25 mouse cellular contexts compared by ENCODE assay signal in the genomic region with DNA sequence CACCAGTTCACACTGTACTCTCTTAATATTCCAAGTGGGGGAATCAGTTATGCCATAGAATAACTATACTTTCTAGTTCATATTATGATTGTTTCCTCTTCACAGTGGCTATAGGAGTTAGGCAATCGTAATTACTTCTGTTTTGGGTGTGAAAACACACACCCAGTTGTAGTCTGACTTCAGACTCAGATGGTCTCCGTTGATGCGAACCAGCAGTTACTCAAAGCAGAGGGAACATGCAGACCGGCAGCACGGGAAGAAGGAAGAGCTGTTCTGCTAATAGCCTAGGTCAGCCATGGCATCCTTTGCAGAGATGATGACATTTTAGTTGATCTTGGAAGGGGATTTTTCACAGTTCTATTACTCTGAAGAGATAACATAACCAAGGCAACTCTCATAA. TPM values are rescaled to one million over a fixed set of nuclear protein-coding genes. Genes with fewer than 3 reads are reported as not detected.
DNase-seq lines count a peak whose midpoint lies in the region; ATAC-seq and TF ChIP-seq lines count a peak whose summit lies in the region.
"Had no signal": no experiment of that assay in that cellular context is flagged by ENCODE, and none has a peak within 500 bp of the region (broad histone marks: within the 10 kb centered on the region; RNA-seq: fewer than 3 reads in every experiment).

No protein-coding gene starts in this region.

- no peak overlapping the region for H3K4me3 ChIP-seq in ES-Bruce4 (ENCODE audit: low read depth, low read length)
- H3K4me3 ChIP-seq: embryonic facial prominence, embryonic 10.5 days; embryonic facial prominence, embryonic 12.5 days; forebrain, embryonic 13.5 days; forebrain, embryonic 15.5 days had no signal

- no peaks in the 10 kb centered on the region for H3K9me3 ChIP-seq in ES-Bruce4 (replicated peaks; ENCODE audit: control insufficient read depth, insufficient read depth, low read length, poor library complexity, severe bottlenecking)
- H3K9me3 ChIP-seq: embryonic facial prominence, embryonic 10.5 days; embryonic facial prominence, embryonic 12.5 days; forebrain, embryonic 13.5 days; forebrain, embryonic 15.5 days had no signal

- no peak for TF ChIP-seq POLR2A in ES-Bruce4 (IDR thresholded peaks at IDR 0.05; ENCODE audit: insufficient read depth, low read length)

- peaks cover 1% of the 10 kb centered on the region for H3K4me1 ChIP-seq in ES-Bruce4 (ENCODE audit: control insufficient read depth, insufficient read depth, low read length)
- H3K4me1 ChIP-seq: embryonic facial prominence, embryonic 10.5 days; embryonic facial prominence, embryonic 12.5 days; forebrain, embryonic 13.5 days; forebrain, embryonic 15.5 days had no signal

- H3K27ac ChIP-seq in ES-Bruce4 (ENCODE audit: insufficient read depth, low read length) = peak overlapping the region; percentile 1; the same call in 1 of the 2 replicates
- H3K27ac ChIP-seq: embryonic facial prominence, embryonic 10.5 days; embryonic facial prominence, embryonic 12.5 days; forebrain, embryonic 13.5 days; forebrain, embryonic 15.5 days had no signal

- no peak for TF ChIP-seq CTCF in ES-Bruce4 (IDR thresholded peaks at IDR 0.05; ENCODE audit: low read depth, low read length)

- no peak overlapping the region for H3K9ac ChIP-seq in ES-Bruce4 (ENCODE audit: low read depth, poor library complexity, severe bottlenecking)
- H3K9ac ChIP-seq: embryonic facial prominence, embryonic 12.5 days; forebrain, embryonic 13.5 days; forebrain, embryonic 15.5 days; forebrain, postnatal 0 days had no signal

- no peak for TF ChIP-seq EP300 in ES-Bruce4 (IDR thresholded peaks at IDR 0.05; ENCODE audit: insufficient read depth, low read depth, low read length)

- 0 out of 2 replicates have a peak, but pooled peaks cover 2% of the 10 kb centered on the region for H3K36me3 ChIP-seq in ES-Bruce4 (ENCODE audit: control insufficient read depth, insufficient read depth, low read length, poor library complexity, severe bottlenecking)
- H3K36me3 ChIP-seq: embryonic facial prominence, embryonic 10.5 days; embryonic facial prominence, embryonic 12.5 days; forebrain, embryonic 15.5 days had no signal

- peak; percentile 66 for DNase-seq in heart, adult 11 months
- DNase-seq in heart, adult 8-10 months (ENCODE audit: low spot score) = no peak
- no peak for DNase-seq in adipocyte (ENCODE audit: low spot score)
- no peak for DNase-seq in layer of hippocampus, adult 9-11 months
- no peak for DNase-seq in adrenal gland, postnatal 4 days (ENCODE audit: low spot score in 2 of 2)
- DNase-seq: adrenal gland, adult 8-10 months; adrenal gland, postnatal 14 days; adrenal gland, postnatal 36 days; B cell, adult 2 months; cerebellum, adult 11-12 months; cerebellum, adult 2 months; cerebellum, adult 9-10 months; cerebellum, postnatal 10 days; cerebellum, postnatal 25 days; forebrain, postnatal 0 days had no signal

- ATAC-seq in granulocyte monocyte progenitor cell, adult 5-6 weeks (replicated peaks; ENCODE audit: poor library complexity, severe bottlenecking) = peak; percentile 42
- ATAC-seq in megakaryocyte progenitor cell, adult 5-6 weeks (replicated peaks; ENCODE audit: poor library complexity) = 0 out of 2 replicates have a peak, but pooled peaks have one; percentile 11
- ATAC-seq: CD4-positive, CD25-positive, alpha-beta regulatory T cell, adult 4 months; forebrain, embryonic 13.5 days; forebrain, embryonic 15.5 days; forebrain, postnatal 0 days had no signal

- no peaks in the 10 kb centered on the region for H3K27me3 ChIP-seq in ES-Bruce4 (ENCODE audit: control insufficient read depth, insufficient read depth, low read length, poor library complexity, severe bottlenecking)
- H3K27me3 ChIP-seq: CH12.LX; embryonic facial prominence, embryonic 12.5 days; forebrain, embryonic 13.5 days; forebrain, embryonic 15.5 days had no signal

RNA-seq across cellular contexts. Expression of gene Toe1, which starts 38.9 kb away (rescaled TPM):
- total RNA-seq in heart, adult 8-10 months (2022) = 1 to 10 TPM; 4.2 to 8.2 (median 5.4) TPM
- polyA plus RNA-seq in ES-Bruce4 (2011; ENCODE audit: insufficient read depth, insufficient read length, low read depth, missing spikeins) = 14.9 and 19.2 TPM in 2 replicates
- total RNA-seq in granulocyte monocyte progenitor cell, adult 5-6 weeks (2014; fragmentation: Nextera tagmentation) = 23.3 and 24.4 TPM in 2 replicates
- 39.7 and 58.6 TPM in 2 replicates for total RNA-seq in granulocyte monocyte progenitor cell, adult 5-6 weeks (2017)
- total RNA-seq in megakaryocyte progenitor cell, adult 5-6 weeks (2015) = 17.4 and 18.2 TPM in 2 replicates
- total RNA-seq in megakaryocyte progenitor cell, adult 5-6 weeks (2017) = 33.9 and 42.0 TPM in 2 replicates
- total RNA-seq in adrenal gland, postnatal 4 days (2021) = 10 to 100 TPM; 25.1 to 28.3 TPM

RNA-seq across cellular contexts. Expression of gene Mutyh, which starts 39.0 kb away (rescaled TPM):
- total RNA-seq in heart, adult 8-10 months (2022) = 1 to 10 TPM in 3 of 4 experiments, under 1 TPM in 1; 0.95 to 1.3 (median 1.1) TPM
- polyA plus RNA-seq in ES-Bruce4 (2011; ENCODE audit: insufficient read depth, insufficient read length, low read depth, missing spikeins) = 23.6 and 30.0 TPM in 2 replicates
- total RNA-seq in granulocyte monocyte progenitor cell, adult 5-6 weeks (2014; fragmentation: Nextera tagmentation) = 13.0 and 17.2 TPM in 2 replicates
- 4.5 and 5.8 TPM in 2 replicates for total RNA-seq in granulocyte monocyte progenitor cell, adult 5-6 weeks (2017)
- 10.7 and 13.3 TPM in 2 replicates for total RNA-seq in megakaryocyte progenitor cell, adult 5-6 weeks (2015)
- 5.2 and 8.4 TPM in 2 replicates for total RNA-seq in megakaryocyte progenitor cell, adult 5-6 weeks (2017)
- total RNA-seq in adrenal gland, postnatal 4 days (2021) = 10 to 100 TPM; 10.0 to 10.4 TPM

RNA-seq across cellular contexts. Expression of gene Tesk2, which starts 47.8 kb away (rescaled TPM):
- total RNA-seq in heart, adult 8-10 months (2022) = 1 to 10 TPM; 1.6 to 3.3 (median 2.3) TPM
- 20.6 and 21.9 TPM in 2 replicates for polyA plus RNA-seq in ES-Bruce4 (2011; ENCODE audit: insufficient read depth, insufficient read length, low read depth, missing spikeins)
- 7.3 and 9.3 TPM in 2 replicates for total RNA-seq in granulocyte monocyte progenitor cell, adult 5-6 weeks (2014; fragmentation: Nextera tagmentation)
- 7.3 and 11.1 TPM in 2 replicates for total RNA-seq in granulocyte monocyte progenitor cell, adult 5-6 weeks (2017)
- 9.2 and 12.6 TPM in 2 replicates for total RNA-seq in megakaryocyte progenitor cell, adult 5-6 weeks (2015)
- total RNA-seq in megakaryocyte progenitor cell, adult 5-6 weeks (2017) = 6.7 and 7.1 TPM in 2 replicates
- total RNA-seq in adrenal gland, postnatal 4 days (2021) = 1 to 10 TPM; 7.0 to 7.4 TPM

RNA-seq across cellular contexts. Expression of gene Hpdl, which starts 53.0 kb away (rescaled TPM):
- 1 to 10 TPM; 2.9 to 6.1 (median 3.9) TPM for total RNA-seq in heart, adult 8-10 months (2022)
- 3.9 and 4.2 TPM in 2 replicates for polyA plus RNA-seq in ES-Bruce4 (2011; ENCODE audit: insufficient read depth, insufficient read length, low read depth, missing spikeins)
- not detected in 2 replicates for total RNA-seq in granulocyte monocyte progenitor cell, adult 5-6 weeks (2014; fragmentation: Nextera tagmentation)
- total RNA-seq in granulocyte monocyte progenitor cell, adult 5-6 weeks (2017) = 0.62 and 0.78 TPM in 2 replicates
- 0.10 TPM in 1 of 2 replicates, not detected in the other for total RNA-seq in megakaryocyte progenitor cell, adult 5-6 weeks (2015)
- total RNA-seq in megakaryocyte progenitor cell, adult 5-6 weeks (2017) = 0.27 TPM in 1 of 2 replicates, not detected in the other
- total RNA-seq in adrenal gland, postnatal 4 days (2021) = 1 to 10 TPM; 2.4 to 2.8 TPM
- total RNA-seq: MEL had no signal
